Mouse (Mus musculus) MEL (cell line): ENCODE measurements around the gene Ssh3. TPM values are rescaled to one million over a fixed set of nuclear protein-coding genes. Genes with fewer than 3 reads are reported as not detected.

ENCODE experiments used
- DNase-seq: peaks from one replicate; pipeline ENCODE4 v3.0.0; 2011; ENCODE audit warnings: low read depth, low spot score
- H3K27ac ChIP-seq: 2 replicates; pipeline ENCODE4 v1.5.1; 2012; ENCODE audit warnings: low read depth, mild to moderate bottlenecking, control low read depth, low read length, moderate library complexity; ENCODE audit not compliant: control insufficient read depth
- H3K27me3 ChIP-seq, 2 experiments: fragments of 150-350 bp in 1 of 2; sonication (generic) in 1 of 2; 2 replicates each; pipeline ENCODE4 v1.6.1; 2012; ENCODE audit warnings: low read length in 2 of 2, mild to moderate bottlenecking in 2 of 2, improper control_type of control experiment in 1 of 2, moderate library complexity in 1 of 2; ENCODE audit not compliant: insufficient read depth in 2 of 2, control insufficient read depth in 1 of 2
- H3K36me3 ChIP-seq, 2 experiments: 2 replicates each; pipeline ENCODE4 v1.6.1; 2012 to 2014; ENCODE audit warnings: low read length in 2 of 2, improper control_type of control experiment in 1 of 2, inconsistent platforms in 1 of 2, mild to moderate bottlenecking in 1 of 2; ENCODE audit not compliant: insufficient read depth in 2 of 2, control insufficient read depth in 1 of 2
- H3K4me1 ChIP-seq, 2 experiments: fragments of 150-350 bp in 1 of 2; sonication (generic) in 1 of 2; 2 replicates each; pipeline ENCODE4 v1.6.1; 2012; ENCODE audit warnings: low read length in 2 of 2, improper control_type of control experiment in 1 of 2, mild to moderate bottlenecking in 1 of 2; ENCODE audit not compliant: insufficient read depth in 2 of 2, control insufficient read depth in 1 of 2
- H3K4me3 ChIP-seq, 2 experiments: fragments of 150-350 bp in 1 of 2; sonication (generic) in 1 of 2; 2 replicates each; pipeline ENCODE4 v1.5.1; 2012; ENCODE audit warnings: low read depth in 2 of 2, low read length in 2 of 2, mild to moderate bottlenecking in 2 of 2, moderate library complexity in 2 of 2, control low read depth in 1 of 2, improper control_type of control experiment in 1 of 2; ENCODE audit not compliant: control insufficient read depth in 1 of 2, insufficient read depth in 1 of 2
- H3K79me2 ChIP-seq: 2 replicates; pipeline ENCODE4 v1.6.1; 2012; ENCODE audit warnings: mild to moderate bottlenecking, low read length, moderate library complexity; ENCODE audit not compliant: control insufficient read depth, poor library complexity, insufficient read depth
- H3K9ac ChIP-seq: 2 replicates; pipeline ENCODE4 v1.6.1; 2012; ENCODE audit warnings: low read depth, mild to moderate bottlenecking, control low read depth, low read length, moderate library complexity; ENCODE audit not compliant: control insufficient read depth, poor library complexity, severe bottlenecking
- H3K9me3 ChIP-seq: fragments of 150-350 bp; sonication (generic); replicated peaks from 2 replicates; pipeline ENCODE4 v1.6.1; 2012; ENCODE audit warnings: mild to moderate bottlenecking, low read length, improper control_type of control experiment, moderate library complexity; ENCODE audit not compliant: insufficient read depth
- BHLHE40 ChIP-seq: IDR thresholded peaks from 2 replicates; pipeline ENCODE4 v1.6.1; 2012; ENCODE audit warnings: low read depth, mild to moderate bottlenecking, inconsistent platforms, low read length, improper control_type of control experiment, borderline replicate concordance
- CTCF ChIP-seq, 3 experiments: IDR thresholded peaks in 2 of 3; conservative IDR thresholded peaks in 1 of 3; 2 replicates each; pipeline ENCODE4 v1.5.1; 2011 to 2012; ENCODE audit warnings: low read length in 3 of 3, low read depth in 2 of 3, mild to moderate bottlenecking in 2 of 3, improper control_type of control experiment in 1 of 3, inconsistent platforms in 1 of 3, mixed read lengths in 1 of 3, moderate library complexity in 1 of 3; ENCODE audit not compliant: control insufficient read depth in 1 of 3, insufficient read depth in 1 of 3, poor library complexity in 1 of 3, severe bottlenecking in 1 of 3
- HCFC1 ChIP-seq: IDR thresholded peaks from 2 replicates; pipeline ENCODE4 v1.6.1; 2012; ENCODE audit warnings: low read depth, mild to moderate bottlenecking, inconsistent platforms, low read length, improper control_type of control experiment, moderate library complexity
- MAFK ChIP-seq: IDR thresholded peaks from 2 replicates; pipeline ENCODE4 v1.6.1; 2011; ENCODE audit warnings: low read depth, mild to moderate bottlenecking, low read length, improper control_type of control experiment, borderline replicate concordance
- MAX ChIP-seq: IDR thresholded peaks from 2 replicates; pipeline ENCODE4 v1.6.1; 2011; ENCODE audit warnings: low read length, improper control_type of control experiment
- MAZ ChIP-seq: IDR thresholded peaks from 2 replicates; pipeline ENCODE4 v1.6.1; 2012; ENCODE audit warnings: low read depth, mild to moderate bottlenecking, inconsistent platforms, low read length, improper control_type of control experiment
- NRF1 ChIP-seq: IDR thresholded peaks from 2 replicates; pipeline ENCODE4 v1.6.1; 2014; ENCODE audit warnings: low read depth, mild to moderate bottlenecking, inconsistent platforms, low read length, improper control_type of control experiment, moderate library complexity; ENCODE audit not compliant: poor library complexity, insufficient read depth, severe bottlenecking
- RAD21 ChIP-seq: IDR thresholded peaks from 2 replicates; pipeline ENCODE4 v1.6.1; 2011; ENCODE audit warnings: mild to moderate bottlenecking, low read depth, low read length, improper control_type of control experiment
- SMC3 ChIP-seq: IDR thresholded peaks from 2 replicates; pipeline ENCODE4 v1.6.1; 2011; ENCODE audit warnings: low read depth, low read length, improper control_type of control experiment
- TCF12 ChIP-seq: IDR thresholded peaks from 2 replicates; pipeline ENCODE4 v1.6.1; 2014; ENCODE audit warnings: low read depth, mild to moderate bottlenecking, inconsistent platforms, low read length, improper control_type of control experiment, moderate library complexity
- USF2 ChIP-seq, 2 experiments: IDR thresholded peaks; 2 replicates each; pipeline ENCODE4 v1.6.1; 2011 to 2012; ENCODE audit warnings: improper control_type of control experiment in 2 of 2, low read length in 2 of 2, borderline replicate concordance in 1 of 2, inconsistent platforms in 1 of 2, low read depth in 1 of 2, mild to moderate bottlenecking in 1 of 2; ENCODE audit not compliant: insufficient read depth in 1 of 2
- ZNF384 ChIP-seq: IDR thresholded peaks from 2 replicates; pipeline ENCODE4 v1.6.1; 2012; ENCODE audit warnings: low read depth, mild to moderate bottlenecking, inconsistent platforms, low read length, improper control_type of control experiment
- polyA plus RNA-seq, 2 experiments: library from polyadenylated mRNA; stranded (reverse) in 1 of 2; unstranded in 1 of 2; fragments of >175 nt in 1 of 2; fragments of >200 nt in 1 of 2; gene quantifications; 2 replicates each; pipeline versions ENCODE4 v1.2.1 to v1.2.4; 2012; ENCODE audit warnings: low replicate concordance in 2 of 2, low read depth in 1 of 2; ENCODE audit not compliant: insufficient read length in 2 of 2, insufficient read depth in 1 of 2, missing spikeins in 1 of 2
- total RNA-seq: library from RNA; depleted of rRNA; stranded (reverse); fragments of 300-350 nt; gene quantifications from 2 replicates; pipeline ENCODE4 v1.2.3, GENCODE M21; 2012

Ssh3 gene
- total and polyA plus RNA-seq, 3 experiments = 9.2 to 14.1 TPM; not detected in 1

DNA sequence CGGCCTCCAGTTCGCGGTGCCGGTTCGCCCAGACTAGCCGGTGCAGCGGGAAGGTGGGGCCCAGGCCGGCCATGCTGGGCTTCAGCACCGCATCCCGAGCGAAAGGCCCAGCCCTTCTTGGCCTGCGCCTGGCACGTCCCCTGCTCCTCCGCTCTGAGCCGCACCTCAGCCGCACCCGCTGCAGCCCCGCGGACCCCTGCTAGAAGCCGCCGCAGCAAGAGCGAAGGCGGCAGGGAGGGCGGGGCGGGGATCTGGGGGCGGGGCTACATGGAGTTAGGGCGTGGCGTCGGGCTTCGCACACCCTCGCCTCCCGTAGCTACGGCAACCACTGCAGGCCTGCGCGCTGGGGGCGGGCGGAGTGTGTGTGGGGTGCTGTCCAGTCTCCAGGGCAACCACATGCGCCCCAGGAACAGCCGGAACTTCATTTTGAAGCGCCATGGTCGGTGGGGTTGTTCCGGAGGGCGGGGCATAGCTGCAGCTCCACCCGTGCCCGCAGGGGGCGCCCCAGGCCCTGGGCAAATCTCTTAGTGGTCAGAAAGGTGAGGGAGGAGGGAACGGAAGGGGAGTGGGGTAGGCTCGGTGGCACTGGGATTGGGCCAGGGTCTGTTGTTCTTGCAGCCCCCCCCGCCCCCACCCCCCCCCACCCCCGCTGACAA is 14.0 kb upstream of the Ssh3 start, which contains the start of gene Ankrd13d (continued):
- TF ChIP-seq CTCF (IDR thresholded peaks at IDR 0.05 in 2 of 3, conservative IDR thresholded peaks at IDR 0.05 in 1 of 3; ENCODE audit: control insufficient read depth in 1 of 3, insufficient read depth in 1 of 3, low read depth in 2 of 3, low read length in 3 of 3, poor library complexity in 1 of 3, severe bottlenecking in 1 of 3) = peak; percentile 65 to 90 (median 76)
- TF ChIP-seq HCFC1 = peak; percentile 72; the same call in 1 of the 2 replicates
- no peak for TF ChIP-seq MAX

DNA sequence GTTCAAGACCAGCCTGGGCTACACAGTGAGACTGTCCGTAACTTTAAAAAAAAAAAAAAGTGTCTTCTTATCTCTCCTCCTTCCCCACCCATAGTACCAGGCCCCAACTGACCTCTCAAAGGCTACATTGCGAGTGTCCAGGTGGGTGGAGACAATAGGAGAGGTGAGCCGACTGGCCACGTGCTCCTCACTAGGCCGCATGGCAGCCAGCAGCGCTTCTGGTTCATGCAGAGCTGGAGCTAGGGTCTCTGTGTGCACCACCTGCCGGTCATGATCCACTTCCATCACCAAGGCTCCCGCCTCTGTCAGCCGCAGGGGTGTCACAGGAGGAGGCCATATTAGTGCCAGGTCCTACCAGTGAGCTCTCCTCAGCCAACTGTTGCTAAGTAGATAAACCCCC is 11.4 kb upstream of the Ssh3 start:
- Histone ChIP-seq H3K4me1 (peaks cover 0 to 4% of the 10 kb centered on the region in 2 experiments; a peak in 2 of 4 replicates), H3K27ac (no peak overlapping the region), H3K9me3 (no peaks in the 10 kb centered on the region), H3K79me2 (no peaks in the 10 kb centered on the region), H3K36me3 (no peaks in the 10 kb centered on the region), H3K9ac (no peak overlapping the region), H3K27me3 (no peaks in the 10 kb centered on the region), H3K4me3 (no peak overlapping the region)
- no peak for DNase-seq
- TF ChIP-seq NRF1 = no peak
- TF ChIP-seq ZNF384 = no peak
- no peak for TF ChIP-seq BHLHE40
- TF ChIP-seq TCF12 = no peak
- TF ChIP-seq RAD21 = no peak
- no peak for TF ChIP-seq MAZ
- TF ChIP-seq USF2 (IDR thresholded peaks at IDR 0.05; ENCODE audit: borderline replicate concordance in 1 of 2, insufficient read depth in 1 of 2, low read depth in 1 of 2, low read length in 2 of 2) = no peak

DNA sequence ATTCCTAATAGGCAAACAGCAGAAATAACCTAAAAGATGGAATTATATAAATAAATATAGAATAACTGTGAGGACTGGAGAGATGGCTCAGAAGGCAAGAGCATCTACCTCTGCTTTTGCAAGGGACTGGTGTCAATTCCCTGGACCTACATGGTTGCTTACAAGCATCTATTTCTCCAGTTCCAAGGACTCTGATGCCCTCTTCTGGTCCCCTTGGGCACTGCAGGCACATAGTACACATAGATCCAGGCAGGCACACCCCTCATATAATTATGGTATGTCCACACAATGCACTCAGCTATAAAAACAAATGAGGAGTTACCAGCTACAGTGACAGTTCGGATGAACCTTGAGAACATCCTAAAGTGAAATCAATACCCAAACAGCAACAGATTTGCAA is 10.5 kb upstream of the Ssh3 start:
- no peak overlapping the region for H3K4me3 ChIP-seq
- TF ChIP-seq MAFK (no peak), SMC3 (peak; percentile 28; the same call in 1 of the 2 replicates), CTCF (IDR thresholded peaks at IDR 0.05 in 2 of 3, conservative IDR thresholded peaks at IDR 0.05 in 1 of 3; ENCODE audit: control insufficient read depth in 1 of 3, insufficient read depth in 1 of 3, low read depth in 2 of 3, low read length in 3 of 3, poor library complexity in 1 of 3, severe bottlenecking in 1 of 3) (peak; percentile 47 to 52 (median 51)), RAD21 (peak; percentile 22)
- TF ChIP-seq, all 39 proteins: peak for 3
- Histone ChIP-seq H3K79me2 (no peaks in the 10 kb centered on the region), H3K36me3 (no peaks in the 10 kb centered on the region), H3K9me3 (no peaks in the 10 kb centered on the region), H3K4me1 (peaks cover 0 to 4% of the 10 kb centered on the region in 2 experiments; a peak in 2 of 4 replicates), H3K9ac (no peak overlapping the region), H3K27me3 (no peaks in the 10 kb centered on the region), H3K27ac (no peak overlapping the region)
- DNase-seq = peak; percentile 61
